Mouse (Mus musculus) embryonic facial prominence, embryonic 13.5 days (tissue): ENCODE measurements at regions not wholly inside any gene's neighbourhood (a gene's known extent, or its start where the extent isn't known, plus 50 kb on each side); places are given as distances from the start of the nearest gene placed in this dataset.

Experiments
- ATAC-seq: fragments of 200-750 bp; cut with Nextera tagmentation; 2 replicates; pipeline ENCODE4 v1.8.0; 2017; ENCODE audit warnings: low read depth; ENCODE audit not compliant: insufficient number of reproducible peaks, insufficient read depth, low FRiP score, low TSS enrichment
- H3K27ac ChIP-seq: fragments of 300-500 bp; sonication (generic); 2 replicates; pipeline ENCODE4 v1.5.1; 2015; ENCODE audit warnings: moderate library complexity, mild to moderate bottlenecking, inconsistent platforms
- H3K27me3 ChIP-seq: fragments of 300-500 bp; sonication (generic); 2 replicates; pipeline ENCODE4 v1.6.1; 2015; ENCODE audit warnings: mild to moderate bottlenecking, inconsistent platforms
- H3K36me3 ChIP-seq: fragments of 300-500 bp; sonication (generic); 2 replicates; pipeline ENCODE4 v1.6.1; 2015; ENCODE audit warnings: mild to moderate bottlenecking, inconsistent platforms
- H3K4me1 ChIP-seq: fragments of 300-500 bp; sonication (generic); 2 replicates; pipeline ENCODE4 v1.6.1; 2015; ENCODE audit warnings: inconsistent platforms
- H3K4me2 ChIP-seq: fragments of 300-500 bp; sonication (generic); 2 replicates; pipeline ENCODE4 v1.6.1; 2015; ENCODE audit warnings: moderate library complexity, mild to moderate bottlenecking, inconsistent platforms
- H3K4me3 ChIP-seq: fragments of 300-500 bp; sonication (generic); 2 replicates; pipeline ENCODE4 v1.5.1; 2015; ENCODE audit warnings: mild to moderate bottlenecking, inconsistent platforms
- H3K9ac ChIP-seq: fragments of 300-500 bp; sonication (generic); 2 replicates; pipeline ENCODE4 v1.6.1; 2015; ENCODE audit warnings: mild to moderate bottlenecking, inconsistent platforms
- H3K9me3 ChIP-seq: fragments of 300-500 bp; sonication (generic); 2 replicates; pipeline ENCODE4 v1.6.1; 2016; ENCODE audit warnings: inconsistent platforms
- WGBS: fragments of 180-500 bp; shearing (Covaris S2); methylation state at CpG from one replicate; pipeline ENCODE4 v1.1.7; 2015; ENCODE audit warnings: mixed read lengths; 5-methylcytosine and 5-hydroxymethylcytosine counted together

DNA sequence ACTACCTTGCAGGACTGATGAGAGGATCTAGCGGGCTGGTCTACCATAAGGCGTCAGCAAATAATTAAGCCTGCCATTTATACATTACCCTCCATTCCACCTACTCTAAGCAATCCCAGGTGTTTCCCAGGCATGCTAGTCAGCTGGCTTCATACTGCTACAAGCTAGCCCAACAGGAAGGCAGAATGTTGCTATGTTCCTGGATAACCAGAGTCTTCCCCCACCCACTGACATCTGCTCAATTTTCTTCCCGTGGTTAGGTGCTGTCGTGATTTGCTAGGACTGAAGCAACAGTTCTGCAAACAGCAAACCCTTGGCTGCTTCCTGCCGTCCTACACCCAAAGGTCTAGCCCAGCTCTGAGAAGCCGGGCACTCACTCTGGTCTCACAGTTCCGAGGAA, 131.6 kb downstream of the Rpl14 start:
- 57% methylated on average over 7 of the region's 7 CpGs for WGBS
- H3K27me3 ChIP-seq = no peaks in the 10 kb centered on the region
- peaks cover 10% of the 10 kb centered on the region for H3K4me1 ChIP-seq
- H3K4me2 ChIP-seq = no peak overlapping the region
- no peak for ATAC-seq
- no peak overlapping the region for H3K9ac ChIP-seq
- peak overlapping the region; percentile 11; the same call in 1 of the 2 replicates for H3K27ac ChIP-seq
- no peaks in the 10 kb centered on the region for H3K36me3 ChIP-seq
- no peak overlapping the region for H3K4me3 ChIP-seq
- no peaks in the 10 kb centered on the region for H3K9me3 ChIP-seq

GRCm38 (mm10) chr9:120703291-120703930, 132.2 kb downstream of the Rpl14 start:
- ATAC-seq = no peak
- Histone ChIP-seq H3K4me1 (peaks cover 16% of the 10 kb centered on the region), H3K27me3 (no peaks in the 10 kb centered on the region), H3K4me2 (no peak overlapping the region), H3K4me3 (no peak overlapping the region), H3K27ac (peak overlapping the region; percentile 11; the same call in 1 of the 2 replicates), H3K9ac (no peak overlapping the region), H3K9me3 (no peaks in the 10 kb centered on the region), H3K36me3 (no peaks in the 10 kb centered on the region)
- 70% methylated on average over 10 of the region's 10 CpGs for WGBS

DNA sequence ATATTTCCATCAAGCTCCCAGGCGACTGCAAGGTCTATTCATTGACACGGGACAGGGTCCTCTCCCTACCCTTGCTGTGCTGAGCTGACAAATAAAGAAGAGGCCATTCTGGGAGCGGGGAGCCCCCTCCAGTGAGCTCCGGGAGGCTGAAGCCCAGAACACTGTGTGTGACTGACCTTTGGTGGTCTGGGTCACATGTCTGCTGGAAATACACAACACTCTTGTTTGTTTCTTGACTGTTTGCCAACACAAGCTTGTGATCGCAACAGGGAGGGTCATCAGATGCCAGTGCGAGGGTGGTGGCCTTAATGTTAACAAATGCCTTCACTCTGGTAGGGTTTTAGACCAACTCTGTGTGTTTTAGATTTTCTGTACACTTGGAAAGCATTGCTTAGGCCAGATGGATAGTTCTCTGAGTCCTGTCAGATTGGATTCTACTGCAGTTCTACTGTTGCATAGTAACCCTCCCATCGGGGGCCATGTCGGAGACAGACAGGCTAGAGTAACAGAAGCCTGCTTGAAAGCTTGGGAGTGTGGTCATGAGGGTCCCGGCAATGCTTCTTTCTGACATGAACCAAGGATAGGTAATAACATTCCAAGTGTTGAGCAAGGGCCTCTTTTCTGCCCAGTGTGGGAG, 135.4 kb downstream of the Rpl14 start:
- ATAC-seq = no peak
- H3K4me2 ChIP-seq = no peak overlapping the region
- H3K4me3 ChIP-seq = no peak overlapping the region
- H3K36me3 ChIP-seq = no peaks in the 10 kb centered on the region
- no peaks in the 10 kb centered on the region for H3K27me3 ChIP-seq
- no peak overlapping the region for H3K9ac ChIP-seq
- H3K27ac ChIP-seq = no peak overlapping the region
- 58% methylated on average over 9 of the region's 9 CpGs for WGBS
- H3K9me3 ChIP-seq = no peaks in the 10 kb centered on the region
- peaks cover 23% of the 10 kb centered on the region for H3K4me1 ChIP-seq

DNA sequence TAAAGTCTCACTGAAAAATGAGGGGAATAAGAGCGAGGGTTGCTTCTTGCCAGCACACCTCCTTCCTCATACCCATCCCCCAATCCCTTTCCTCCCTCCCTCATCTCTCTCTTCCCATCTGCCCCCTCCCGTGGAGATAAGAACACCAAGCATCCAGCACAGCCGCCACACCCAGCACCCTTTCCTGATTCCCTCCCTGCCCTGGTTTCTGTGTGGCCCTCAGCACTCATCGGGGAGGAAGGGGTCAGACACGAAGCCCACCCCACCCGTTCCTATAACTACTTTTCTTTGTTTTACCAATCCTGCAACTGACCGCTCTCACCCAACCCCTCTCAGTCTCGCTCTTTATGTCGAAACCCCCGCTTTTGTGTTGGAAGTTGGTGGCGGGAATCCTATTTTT, 137.3 kb downstream of the Rpl14 start:
- H3K27me3 ChIP-seq = no peaks in the 10 kb centered on the region
- no peak overlapping the region for H3K27ac ChIP-seq
- H3K9me3 ChIP-seq = no peaks in the 10 kb centered on the region
- H3K4me1 ChIP-seq = peaks cover 15% of the 10 kb centered on the region
- ATAC-seq = no peak
- no peaks in the 10 kb centered on the region for H3K36me3 ChIP-seq
- H3K9ac ChIP-seq = peak overlapping the region; percentile 32; the same call in 1 of the 2 replicates
- peak overlapping the region; percentile 51 for H3K4me2 ChIP-seq
- no peak overlapping the region for H3K4me3 ChIP-seq
- 17% methylated on average over 11 of the region's 11 CpGs for whole genome bisulfite sequencing

- Histone ChIP-seq H3K9ac (peak overlapping the region; percentile 32; the same call in 1 of the 2 replicates), H3K9me3 (no peaks in the 10 kb centered on the region), H3K27me3 (no peaks in the 10 kb centered on the region), H3K4me3 (no peak overlapping the region), H3K4me2 (peak overlapping the region; percentile 51), H3K4me1 (peaks cover 13% of the 10 kb centered on the region), H3K27ac (no peak overlapping the region), H3K36me3 (no peaks in the 10 kb centered on the region)
- ATAC-seq = no peak
- WGBS = 59% methylated on average over 10 of the region's 10 CpGs
Observed at GRCm38 (mm10) chr9:120709146-120709655, 138.0 kb downstream of the Rpl14 start.

DNA sequence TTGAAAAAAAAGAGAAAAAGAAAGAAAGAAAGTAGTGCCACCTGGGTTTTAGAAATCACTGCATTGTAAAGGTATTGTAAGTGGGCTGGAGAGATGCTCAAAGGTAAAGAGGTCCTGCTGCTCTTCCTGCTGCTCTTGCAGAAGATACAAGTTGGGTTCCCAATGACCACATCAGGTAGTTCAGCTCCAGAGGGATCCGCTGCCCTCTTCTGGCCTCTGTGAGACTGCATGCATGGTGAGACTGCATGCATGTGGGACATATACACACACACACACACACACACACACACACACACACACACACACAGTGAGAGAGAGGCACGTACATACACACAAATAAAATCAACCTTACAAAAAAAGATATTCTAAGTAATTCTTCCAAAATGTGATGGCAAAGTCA, 141.7 kb downstream of the Rpl14 start:
- no peak overlapping the region for H3K9ac ChIP-seq
- peaks cover 27% of the 10 kb centered on the region for H3K4me1 ChIP-seq
- no peak overlapping the region for H3K27ac ChIP-seq
- H3K4me2 ChIP-seq = no peak overlapping the region
- no peaks in the 10 kb centered on the region for H3K27me3 ChIP-seq
- H3K4me3 ChIP-seq = no peak overlapping the region
- H3K36me3 ChIP-seq = no peaks in the 10 kb centered on the region
- ATAC-seq = no peak
- WGBS = 94% methylated on average over 2 of the region's 2 CpGs
- no peaks in the 10 kb centered on the region for H3K9me3 ChIP-seq

DNA sequence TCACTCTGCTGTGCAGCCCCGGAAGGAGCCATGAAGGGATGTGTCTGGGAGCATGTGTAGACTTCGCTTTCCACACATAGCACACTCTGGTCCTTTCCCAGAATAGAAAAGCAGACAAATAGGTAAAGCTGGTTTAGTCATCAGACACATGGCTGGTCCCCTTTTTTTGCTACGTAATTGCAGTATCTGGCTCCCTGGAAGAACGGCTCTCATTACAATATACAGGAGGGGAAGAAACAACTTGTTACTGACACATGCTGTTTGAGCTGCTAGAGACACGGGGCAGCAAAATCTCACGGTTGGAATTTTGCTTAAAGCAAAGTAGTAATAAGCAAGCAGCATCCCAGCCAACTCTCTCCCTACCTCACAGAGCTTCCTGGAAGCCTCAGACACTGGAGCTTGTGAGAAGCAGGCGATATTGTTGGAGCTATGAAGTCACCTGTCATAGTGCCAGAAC, 144.4 kb downstream of the Rpl14 start:
- WGBS = 52% methylated on average over 7 of the region's 7 CpGs
- Histone ChIP-seq H3K9ac (no peak overlapping the region), H3K4me2 (no peak overlapping the region), H3K27me3 (no peaks in the 10 kb centered on the region), H3K4me1 (peaks cover 16% of the 10 kb centered on the region), H3K36me3 (no peaks in the 10 kb centered on the region), H3K27ac (peak overlapping the region; percentile 69; the same call in 1 of the 2 replicates), H3K9me3 (no peaks in the 10 kb centered on the region), H3K4me3 (no peak overlapping the region)
- no peak for ATAC-seq

DNA sequence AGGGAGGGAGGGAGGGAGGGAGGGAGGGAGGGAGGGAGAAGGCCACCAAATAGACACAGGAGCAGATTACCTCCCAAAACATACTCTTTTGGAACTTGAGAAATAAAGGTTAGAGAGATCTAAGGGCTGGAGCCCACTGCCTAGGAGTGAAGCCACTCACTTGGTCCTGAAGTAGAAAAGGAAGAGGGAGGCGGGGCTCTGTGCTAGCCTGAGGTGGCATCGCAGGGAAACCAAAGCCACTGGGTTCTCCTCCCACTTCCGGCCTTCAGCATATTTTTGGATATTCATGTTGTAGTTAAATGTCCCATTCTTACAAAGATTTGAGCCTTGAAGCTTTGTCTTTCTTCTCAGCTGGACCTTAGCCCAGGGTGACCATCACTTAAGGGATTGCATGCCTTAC, 147.6 kb downstream of the Rpl14 start:
- WGBS = 83% methylated on average over 3 of the region's 3 CpGs
- H3K4me2 ChIP-seq = no peak overlapping the region
- ATAC-seq = no peak
- no peak overlapping the region for H3K4me3 ChIP-seq
- H3K4me1 ChIP-seq = peaks cover 16% of the 10 kb centered on the region
- H3K27ac ChIP-seq = no peak overlapping the region
- no peaks in the 10 kb centered on the region for H3K36me3 ChIP-seq
- no peaks in the 10 kb centered on the region for H3K27me3 ChIP-seq
- no peaks in the 10 kb centered on the region for H3K9me3 ChIP-seq
- no peak overlapping the region for H3K9ac ChIP-seq

DNA sequence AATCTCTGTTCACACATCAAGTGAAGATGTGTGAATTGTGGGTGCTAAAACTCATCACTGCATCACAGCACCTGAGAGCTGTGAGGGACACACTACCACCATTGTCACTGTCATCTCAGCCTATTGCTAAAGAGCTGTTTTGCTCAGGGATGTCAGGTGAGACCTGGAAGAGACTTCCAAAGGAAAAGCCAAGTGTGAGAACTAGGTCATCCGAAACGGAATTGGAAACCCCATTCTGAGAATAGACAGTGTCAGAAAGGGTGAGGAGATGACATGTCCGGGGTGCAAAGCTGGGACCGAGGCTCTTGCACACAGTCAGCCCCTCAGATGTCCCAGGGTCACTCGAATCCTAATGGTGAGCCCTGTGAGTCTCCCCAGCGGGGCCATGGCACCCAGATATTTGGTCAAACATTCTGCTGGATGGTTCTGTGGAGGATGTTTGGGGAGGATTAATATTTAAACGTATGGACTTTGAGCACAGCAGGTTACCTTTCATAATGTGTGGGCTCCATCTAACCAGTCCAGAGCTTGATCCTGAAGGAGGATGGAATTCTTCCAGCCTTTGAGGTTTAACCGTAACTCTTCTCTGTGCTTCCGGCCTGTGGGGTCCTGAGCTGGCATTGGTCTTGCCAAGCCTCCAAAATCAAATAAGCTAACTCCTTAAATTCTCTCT, 150.3 kb downstream of the Rpl14 start:
- Histone ChIP-seq H3K9me3 (no peaks in the 10 kb centered on the region), H3K4me3 (no peak overlapping the region), H3K36me3 (no peaks in the 10 kb centered on the region), H3K27me3 (no peaks in the 10 kb centered on the region), H3K27ac (no peak overlapping the region), H3K4me2 (no peak overlapping the region), H3K9ac (no peak overlapping the region), H3K4me1 (no peaks in the 10 kb centered on the region)
- no peak for ATAC-seq
- WGBS = 88% methylated on average over 9 of the region's 9 CpGs

DNA sequence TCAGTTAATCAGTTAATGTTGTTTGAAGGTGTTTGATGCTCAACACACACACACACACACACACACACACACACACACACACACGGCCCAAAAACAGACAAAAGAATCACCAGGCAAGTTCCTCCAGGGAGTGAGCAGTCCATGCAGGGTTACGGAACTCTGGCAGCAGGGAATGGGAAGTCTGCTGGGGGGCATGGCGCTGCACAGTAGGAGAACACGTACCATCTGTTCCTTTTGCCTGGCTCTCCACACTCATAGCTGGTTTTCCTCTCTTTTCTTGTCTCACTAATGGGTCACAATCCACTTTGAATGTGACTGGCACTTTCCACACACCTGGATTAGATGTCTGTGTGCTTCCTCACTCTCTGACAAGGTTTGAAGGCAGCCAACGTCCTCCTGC, 151.8 kb downstream of the Rpl14 start:
- no peak overlapping the region for H3K4me2 ChIP-seq
- whole genome bisulfite sequencing = 62% methylated on average over 5 of the region's 5 CpGs
- no peak overlapping the region for H3K27ac ChIP-seq
- no peak for ATAC-seq
- no peaks in the 10 kb centered on the region for H3K9me3 ChIP-seq
- no peak overlapping the region for H3K4me3 ChIP-seq
- H3K9ac ChIP-seq = no peak overlapping the region
- no peaks in the 10 kb centered on the region for H3K4me1 ChIP-seq
- H3K36me3 ChIP-seq = no peaks in the 10 kb centered on the region
- no peaks in the 10 kb centered on the region for H3K27me3 ChIP-seq

- H3K36me3 ChIP-seq = no peaks in the 10 kb centered on the region
- ATAC-seq = no peak
- H3K4me2 ChIP-seq = no peak overlapping the region
- H3K9me3 ChIP-seq = no peaks in the 10 kb centered on the region; the same call in 1 of the 2 replicates
- H3K9ac ChIP-seq = 0 out of 2 replicates have a peak overlapping the region, but pooled peaks have one; percentile 21
- no peaks in the 10 kb centered on the region; the same call in 1 of the 2 replicates for H3K27me3 ChIP-seq
- peak overlapping the region; percentile 60 for H3K27ac ChIP-seq
- no peak overlapping the region for H3K4me3 ChIP-seq
- peaks cover 39% of the 10 kb centered on the region for H3K4me1 ChIP-seq
- whole genome bisulfite sequencing = 19% methylated on average over 8 of the region's 8 CpGs
Observed at GRCm38 (mm10) chr9:120731952-120732622, 160.8 kb downstream of the Rpl14 start.
